Mouse (Mus musculus): ENCODE results near the gene Klb. TPM values are rescaled to one million over a fixed set of nuclear protein-coding genes. Genes with fewer than 3 reads are reported as not detected.
A peak's percentile ranks its signal among the peaks of the same experiment; 100 is the strongest.
"Not testable (repeated sequence)": the region's sequence is repeated elsewhere in the genome, so short reads cannot be mapped to it uniquely, and the experiment has no call there.

The Klb gene
- 0.09 and 0.10 TPM in 2 replicates for polyA plus RNA-seq (2015; fragmentation: Nextera tagmentation; extraction: Ambion mirVana)

DNA sequence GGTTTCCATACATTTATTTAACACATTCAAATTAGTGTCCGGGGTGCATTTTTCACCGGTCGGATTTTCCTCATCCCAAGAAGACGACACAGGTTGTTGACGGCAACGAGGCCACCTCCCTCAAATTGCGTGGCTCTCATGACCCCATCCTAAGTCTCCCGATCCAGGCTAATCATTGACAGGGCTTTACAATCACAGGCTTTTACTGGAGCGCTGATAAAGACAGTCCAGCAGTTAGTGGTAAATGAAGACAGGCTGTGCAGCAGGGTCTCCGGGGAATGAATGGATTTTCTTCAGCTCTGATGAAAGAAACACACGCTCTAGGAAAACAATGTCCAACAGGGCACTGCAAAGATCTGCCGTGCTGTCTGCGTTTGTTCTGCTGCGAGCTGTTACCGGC is at the start of gene Klb:
Klb (plus strand) TSS at position 147 of the 400 bp plus-strand sequence.
- H3K4me3 ChIP-seq (replicated peaks): no peak within 1 kb of the TSS
- H3K36me3 ChIP-seq: no peaks in the 10 kb centered on the region
- 55% methylated on average over 15 of the region's 15 CpGs for WGBS
- no peaks in the 10 kb centered on the region for H3K4me1 ChIP-seq (replicated peaks)
- no peak within 1 kb of the TSS for H3K9ac ChIP-seq (replicated peaks)
- no peaks in the 10 kb centered on the region for H3K9me3 ChIP-seq
- H3K27me3 ChIP-seq: no peaks in the 10 kb centered on the region
- ATAC-seq: no peak
- H3K27ac ChIP-seq: no peak within 1 kb of the TSS
- H3K4me2 ChIP-seq (replicated peaks): peak within 1 kb of the TSS; percentile 25

- not testable (repeated sequence) for H3K4me3 ChIP-seq (replicated peaks); H3K9ac ChIP-seq (replicated peaks); ATAC-seq; H3K27ac ChIP-seq; H3K4me1 ChIP-seq (replicated peaks); H3K9me3 ChIP-seq; H3K27me3 ChIP-seq; H3K4me2 ChIP-seq (replicated peaks)
- H3K36me3 ChIP-seq: peaks cover 18% of the 10 kb centered on the region
- WGBS: 94% methylated on average over 1 of the region's 1 CpGs
These were observed 48.5 kb upstream of the Klb start for GRCm38 (mm10) chr5:65299623-65300022.

- Histone ChIP-seq H3K4me1 (replicated peaks) (no peaks in the 10 kb centered on the region), H3K4me2 (replicated peaks) (no peak overlapping the region), H3K9ac (replicated peaks) (no peak overlapping the region), H3K27ac (no peak overlapping the region), H3K9me3 (no peaks in the 10 kb centered on the region), H3K27me3 (no peaks in the 10 kb centered on the region), H3K36me3 (peaks cover 18% of the 10 kb centered on the region), H3K4me3 (replicated peaks) (no peak overlapping the region)
- WGBS: 93% methylated on average over 9 of the region's 9 CpGs
- no peak for ATAC-seq
These were observed 48.0 kb upstream of the Klb start for GRCm38 (mm10) chr5:65300121-65300520.

DNA sequence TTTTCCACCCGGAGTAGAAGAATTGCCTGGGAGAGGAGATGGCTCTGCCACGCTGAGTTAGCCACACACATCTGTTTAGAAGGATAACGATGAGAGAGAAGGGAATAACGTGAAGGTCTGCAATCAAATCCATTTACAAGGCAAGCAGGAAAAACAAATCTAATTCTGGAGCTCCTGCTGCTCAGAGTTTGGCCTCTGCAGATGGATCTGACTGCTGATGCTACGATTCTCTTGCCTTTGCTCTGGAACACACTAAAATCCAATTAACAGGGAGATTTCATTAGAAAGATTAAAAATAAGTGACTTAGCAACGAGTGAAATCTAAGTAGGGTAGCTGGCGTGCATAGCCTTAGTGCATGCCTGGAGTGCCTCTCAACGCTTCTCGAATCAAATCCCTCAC is 42.6 kb upstream of the Klb start:
- Histone ChIP-seq H3K27ac (no peak overlapping the region), H3K9ac (replicated peaks) (no peak overlapping the region), H3K27me3 (no peaks in the 10 kb centered on the region), H3K4me1 (replicated peaks) (no peaks in the 10 kb centered on the region), H3K4me2 (replicated peaks) (no peak overlapping the region), H3K9me3 (no peaks in the 10 kb centered on the region), H3K4me3 (replicated peaks) (no peak overlapping the region), H3K36me3 (peaks cover 24% of the 10 kb centered on the region)
- ATAC-seq: no peak
- 84% methylated on average over 9 of the region's 9 CpGs for WGBS

DNA sequence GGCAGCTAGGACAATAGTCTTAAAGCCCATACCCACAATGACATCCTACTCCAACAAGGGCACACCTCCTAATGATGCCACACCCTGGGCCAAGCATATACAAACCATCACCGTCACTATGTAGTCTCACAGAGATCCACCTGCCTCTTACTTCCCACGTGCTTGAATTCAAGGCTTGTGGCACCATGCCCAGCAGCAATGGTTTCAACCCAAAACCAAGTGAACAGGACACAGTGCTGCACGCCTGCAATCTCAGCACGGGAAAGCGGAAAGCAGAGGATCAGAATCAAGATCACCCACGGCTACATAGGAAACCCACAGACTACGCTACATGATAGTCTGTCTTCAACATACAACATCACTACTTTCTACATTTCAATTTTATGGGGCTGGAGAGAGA is 39.9 kb upstream of the Klb start:
- Histone ChIP-seq H3K4me3 (replicated peaks) (no peak overlapping the region), H3K4me2 (replicated peaks) (no peak overlapping the region), H3K36me3 (peaks cover 35% of the 10 kb centered on the region), H3K9ac (replicated peaks) (no peak overlapping the region), H3K27me3 (no peaks in the 10 kb centered on the region), H3K4me1 (replicated peaks) (no peaks in the 10 kb centered on the region), H3K27ac (no peak overlapping the region), H3K9me3 (no peaks in the 10 kb centered on the region)
- WGBS: 98% methylated on average over 7 of the region's 7 CpGs
- ATAC-seq: no peak

DNA sequence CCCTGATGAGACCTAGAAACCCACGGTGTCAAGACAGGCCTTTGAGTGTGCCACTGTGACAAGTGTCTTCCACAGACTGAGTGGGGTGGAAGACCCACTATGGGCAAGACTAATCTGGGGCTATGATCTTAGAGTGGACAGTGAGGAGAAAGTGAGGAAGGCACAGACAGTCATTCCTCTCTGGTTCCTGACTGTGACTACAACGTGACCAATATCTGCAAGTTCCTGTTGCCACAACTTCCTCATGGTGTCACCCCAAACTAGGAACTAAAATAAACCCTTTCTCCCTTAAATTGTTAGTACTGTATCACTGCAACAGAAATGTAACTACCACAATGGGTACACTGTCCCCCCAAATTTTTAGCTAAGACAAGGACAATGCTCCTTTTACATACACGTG is 39.2 kb upstream of the Klb start:
- over 99% methylated on average over 3 of the region's 3 CpGs for WGBS
- Histone ChIP-seq H3K4me1 (replicated peaks) (no peaks in the 10 kb centered on the region), H3K4me2 (replicated peaks) (no peak overlapping the region), H3K27ac (no peak overlapping the region), H3K9me3 (no peaks in the 10 kb centered on the region), H3K9ac (replicated peaks) (no peak overlapping the region), H3K27me3 (no peaks in the 10 kb centered on the region), H3K36me3 (peaks cover 37% of the 10 kb centered on the region), H3K4me3 (replicated peaks) (no peak overlapping the region)
- no peak for ATAC-seq

DNA sequence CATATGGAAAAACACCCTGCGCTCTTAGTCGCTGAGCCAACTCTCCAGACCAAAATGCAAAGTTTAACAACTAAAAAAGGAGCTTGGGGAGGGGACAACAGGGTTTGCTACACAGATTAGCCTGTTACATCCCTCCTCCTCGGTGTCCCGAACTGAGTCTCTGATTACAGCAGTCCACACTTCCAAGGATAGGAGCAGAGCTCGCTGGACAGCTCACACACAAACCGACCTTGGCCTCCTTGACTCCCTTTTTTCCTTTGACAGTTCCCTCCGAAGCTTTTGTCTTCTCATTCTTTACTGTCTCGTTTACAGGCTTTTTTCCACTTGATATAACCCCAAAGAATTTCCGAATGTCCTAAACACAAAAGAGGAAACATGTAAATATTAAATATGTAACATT is 28.9 kb upstream of the Klb start:
- Histone ChIP-seq H3K36me3 (peaks cover 26% of the 10 kb centered on the region), H3K9ac (replicated peaks) (no peak overlapping the region), H3K4me3 (replicated peaks) (no peak overlapping the region), H3K27ac (no peak overlapping the region), H3K27me3 (no peaks in the 10 kb centered on the region), H3K4me1 (replicated peaks) (no peaks in the 10 kb centered on the region), H3K9me3 (no peaks in the 10 kb centered on the region), H3K4me2 (replicated peaks) (no peak overlapping the region)
- no peak for ATAC-seq
- 89% methylated on average over 9 of the region's 9 CpGs for whole genome bisulfite sequencing

- WGBS: 89% methylated on average over 10 of the region's 10 CpGs
- no peaks in the 10 kb centered on the region for H3K27me3 ChIP-seq
- H3K27ac ChIP-seq: no peak overlapping the region
- no peak overlapping the region for H3K4me3 ChIP-seq (replicated peaks)
- no peaks in the 10 kb centered on the region for H3K4me1 ChIP-seq (replicated peaks)
- peaks cover 12% of the 10 kb centered on the region for H3K36me3 ChIP-seq
- no peak overlapping the region for H3K9ac ChIP-seq (replicated peaks)
- no peak for ATAC-seq
- H3K9me3 ChIP-seq: no peaks in the 10 kb centered on the region
- no peak overlapping the region for H3K4me2 ChIP-seq (replicated peaks)
These were observed 25.9 kb upstream of the Klb start for GRCm38 (mm10) chr5:65322165-65322564.

GRCm38 (mm10) chr5:65324271-65324670 is 23.8 kb upstream of the Klb start:
- no peak overlapping the region for H3K4me3 ChIP-seq (replicated peaks)
- H3K9me3 ChIP-seq: no peaks in the 10 kb centered on the region
- H3K4me1 ChIP-seq (replicated peaks): no peaks in the 10 kb centered on the region
- no peaks in the 10 kb centered on the region for H3K36me3 ChIP-seq
- no peak overlapping the region for H3K4me2 ChIP-seq (replicated peaks)
- H3K27me3 ChIP-seq: no peaks in the 10 kb centered on the region
- no peak overlapping the region for H3K9ac ChIP-seq (replicated peaks)
- H3K27ac ChIP-seq: no peak overlapping the region
- no peak for ATAC-seq
- 96% methylated on average over 3 of the region's 3 CpGs for WGBS

DNA sequence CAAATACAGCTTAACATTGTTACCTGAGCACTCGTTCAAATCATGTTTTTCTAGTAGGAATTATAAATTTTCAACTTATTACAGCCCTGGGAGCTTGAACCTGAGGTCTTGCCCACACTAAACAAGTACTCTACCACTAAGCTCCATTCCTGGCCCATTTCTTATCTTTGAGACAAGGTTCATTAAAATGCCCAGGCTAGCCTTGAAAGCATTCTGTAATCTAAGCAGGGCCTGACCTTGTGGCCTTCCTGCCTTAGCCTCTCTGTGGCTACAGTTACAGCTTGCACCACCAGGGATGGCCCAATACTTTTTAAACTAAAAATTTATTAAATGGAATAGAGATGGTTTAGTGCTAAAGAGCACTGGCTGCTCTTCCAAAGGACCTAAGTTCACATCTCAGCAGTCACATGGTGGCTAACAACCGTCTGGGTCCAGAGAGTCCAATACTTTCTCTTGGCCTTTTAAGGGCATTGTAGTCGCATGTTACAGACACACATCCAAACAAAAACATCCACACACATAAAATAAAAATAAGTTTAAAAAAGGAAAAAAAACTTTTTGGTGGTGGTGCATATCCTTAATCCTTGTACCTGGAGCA is 23.3 kb upstream of the Klb start:
- H3K36me3 ChIP-seq: no peaks in the 10 kb centered on the region
- no peak overlapping the region for H3K27ac ChIP-seq
- no peak overlapping the region for H3K4me2 ChIP-seq (replicated peaks)
- ATAC-seq: no peak
- no peaks in the 10 kb centered on the region for H3K27me3 ChIP-seq
- WGBS: 92% methylated on average over 3 of the region's 3 CpGs
- no peak overlapping the region for H3K4me3 ChIP-seq (replicated peaks)
- no peak overlapping the region for H3K9ac ChIP-seq (replicated peaks)
- no peaks in the 10 kb centered on the region for H3K9me3 ChIP-seq
- no peaks in the 10 kb centered on the region for H3K4me1 ChIP-seq (replicated peaks)

- no peak overlapping the region for H3K27ac ChIP-seq
- no peak overlapping the region for H3K4me2 ChIP-seq (replicated peaks)
- no peaks in the 10 kb centered on the region for H3K27me3 ChIP-seq
- no peak overlapping the region for H3K9ac ChIP-seq (replicated peaks)
- H3K4me3 ChIP-seq (replicated peaks): no peak overlapping the region
- H3K9me3 ChIP-seq: no peaks in the 10 kb centered on the region
- WGBS: 76% methylated on average over 5 of the region's 5 CpGs
- no peak for ATAC-seq
- H3K4me1 ChIP-seq (replicated peaks): no peaks in the 10 kb centered on the region
- no peaks in the 10 kb centered on the region for H3K36me3 ChIP-seq
These were observed 21.9 kb upstream of the Klb start for GRCm38 (mm10) chr5:65326212-65326611.

DNA sequence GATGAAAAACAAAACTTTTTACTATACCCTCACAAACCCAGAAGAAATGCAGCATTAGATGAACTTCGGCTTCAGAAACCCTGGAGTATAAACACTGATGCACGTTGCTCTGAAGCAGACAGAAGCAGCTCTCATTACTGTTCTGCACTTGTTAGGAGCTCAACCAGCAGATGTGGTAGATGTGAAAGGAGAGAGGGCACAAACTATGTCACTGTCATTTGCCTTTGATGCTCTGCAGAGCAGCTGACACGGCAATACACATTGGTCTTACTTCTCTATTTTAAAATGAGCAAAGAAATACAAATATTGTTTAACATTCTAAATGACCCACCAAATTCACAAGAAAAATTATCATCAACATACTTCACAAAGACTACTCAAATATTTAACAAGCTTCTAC is 18.1 kb upstream of the Klb start:
- H3K4me1 ChIP-seq (replicated peaks): peaks cover 3% of the 10 kb centered on the region
- no peak overlapping the region for H3K9ac ChIP-seq (replicated peaks)
- 87% methylated on average over 3 of the region's 3 CpGs for WGBS
- H3K36me3 ChIP-seq: no peaks in the 10 kb centered on the region
- no peak for ATAC-seq
- H3K4me2 ChIP-seq (replicated peaks): no peak overlapping the region
- H3K27ac ChIP-seq: no peak overlapping the region
- no peak overlapping the region for H3K4me3 ChIP-seq (replicated peaks)
- no peaks in the 10 kb centered on the region for H3K27me3 ChIP-seq
- no peaks in the 10 kb centered on the region for H3K9me3 ChIP-seq

GRCm38 (mm10) chr5:65334788-65335187 is 13.3 kb upstream of the Klb start:
- Histone ChIP-seq H3K4me3 (replicated peaks) (peak overlapping the region; percentile 91), H3K27me3 (no peaks in the 10 kb centered on the region), H3K4me1 (replicated peaks) (peaks cover 8% of the 10 kb centered on the region), H3K4me2 (replicated peaks) (peak overlapping the region; percentile 87), H3K9me3 (no peaks in the 10 kb centered on the region), H3K27ac (no peak overlapping the region), H3K9ac (replicated peaks) (peak overlapping the region; percentile 76), H3K36me3 (no peaks in the 10 kb centered on the region)
- 15% methylated on average over 8 of the region's 8 CpGs for WGBS
- no peak for ATAC-seq

All from midbrain, embryonic 13.5 days (tissue).